Mouse (Mus musculus) left cerebral cortex, postnatal 25 days (tissue): ENCODE results near the gene Cacna2d2. TPM values are rescaled to one million over a fixed set of nuclear protein-coding genes. Genes with fewer than 3 reads are reported as not detected.
A peak's percentile ranks its signal among the peaks of the same experiment; 100 is the strongest.

Experiments used
- DNase-seq, 2 experiments: peaks; one replicate each; pipeline ENCODE4 v3.0.0; 2022; ENCODE audit warnings: low spot score in 2 of 2, mixed read lengths in 1 of 2
- intact Hi-C: fragments of 180-260 bp; cut with DNase I; formaldehyde crosslinking; loops from one replicate; pipeline ENCODE4 v1.15.1; 2025
- total RNA-seq, 2 experiments: library from RNA; stranded (reverse); gene quantifications; 2 replicates each; pipeline ENCODE4 v1.2.3; 2021

Cacna2d2 gene
- total RNA-seq, 2 experiments from 2014 or later = 25.4 to 40.2 TPM

- no peak for DNase-seq
- intact Hi-C loops = no loop called here
These were observed 52.0 kb downstream of the Cacna2d2 start for GRCm38 (mm10) chr9:107451400-107451799.

GRCm38 (mm10) chr9:107451891-107452521 lies 52.6 kb downstream of the Cacna2d2 start:
- DNase-seq = no peak

GRCm38 (mm10) chr9:107452552-107452951 lies 53.1 kb downstream of the Cacna2d2 start:
- intact Hi-C loops = no loop called here
- no peak for DNase-seq

More at GRCm38 (mm10) chr9:107451891-107452521, 52.6 kb downstream of the Cacna2d2 start:
- intact Hi-C loops = no loop called here

GRCm38 (mm10) chr9:107453151-107453550 lies 53.7 kb downstream of the Cacna2d2 start:
- intact Hi-C loops = no loop called here
- no peak for DNase-seq

GRCm38 (mm10) chr9:107456667-107457066 lies 57.3 kb downstream of the Cacna2d2 start:
- intact Hi-C loops = no loop called here
- DNase-seq = peak; percentile 84 to 92

GRCm38 (mm10) chr9:107462907-107463306 lies 63.5 kb downstream of the Cacna2d2 start:
- intact Hi-C loops = loop anchor here (2.0 kb wide), 1 partner anchor 96 kb away; no protein-coding TSS in a partner anchor
- DNase-seq = no peak

GRCm38 (mm10) chr9:107463509-107463908 lies 64.1 kb downstream of the Cacna2d2 start:
- peak; percentile 74 to 77 for DNase-seq
- intact Hi-C loops = loop anchor here (2.0 kb wide), 1 partner anchor 97 kb away; no protein-coding TSS in a partner anchor

- intact Hi-C loops = no loop called here
- DNase-seq = no peak
These were observed 64.7 kb downstream of the Cacna2d2 start for GRCm38 (mm10) chr9:107464130-107464529.

GRCm38 (mm10) chr9:107465657-107466056 lies 66.2 kb downstream of the Cacna2d2 start:
- intact Hi-C loops = no loop called here

GRCm38 (mm10) chr9:107469213-107469795 lies 69.9 kb downstream of the Cacna2d2 start:
- intact Hi-C loops = no loop called here
- no peak for DNase-seq

More at GRCm38 (mm10) chr9:107465657-107466056, 66.2 kb downstream of the Cacna2d2 start:
- no peak for DNase-seq

- intact Hi-C loops = no loop called here
- no peak for DNase-seq
These were observed 71.0 kb downstream of the Cacna2d2 start for GRCm38 (mm10) chr9:107470427-107470826.

GRCm38 (mm10) chr9:107474016-107474415 lies 74.6 kb downstream of the Cacna2d2 start:
- DNase-seq = no peak
- intact Hi-C loops = no loop called here

GRCm38 (mm10) chr9:107478979-107479378 lies 79.6 kb downstream of the Cacna2d2 start:
- intact Hi-C loops = no loop called here
- DNase-seq = no peak

- intact Hi-C loops = no loop called here
- no peak for DNase-seq
These were observed 80.2 kb downstream of the Cacna2d2 start for GRCm38 (mm10) chr9:107479593-107479992.

GRCm38 (mm10) chr9:107480477-107481069 lies 81.2 kb downstream of the Cacna2d2 start:
- intact Hi-C loops = no loop called here
- DNase-seq = no peak

GRCm38 (mm10) chr9:107481340-107481739 lies 81.9 kb downstream of the Cacna2d2 start:
- DNase-seq = no peak
- intact Hi-C loops = no loop called here

- intact Hi-C loops = no loop called here
- DNase-seq = no peak
These were observed 82.6 kb downstream of the Cacna2d2 start for GRCm38 (mm10) chr9:107482004-107482403.

- DNase-seq = no peak
- intact Hi-C loops = no loop called here
These were observed 83.4 kb downstream of the Cacna2d2 start for GRCm38 (mm10) chr9:107482770-107483169.

- intact Hi-C loops = no loop called here
These were observed 84.3 kb downstream of the Cacna2d2 start for GRCm38 (mm10) chr9:107483714-107484113.

GRCm38 (mm10) chr9:107484302-107484701 lies 84.9 kb downstream of the Cacna2d2 start:
- DNase-seq = peak; percentile 44 to 54
- intact Hi-C loops = no loop called here

More at GRCm38 (mm10) chr9:107483714-107484113, 84.3 kb downstream of the Cacna2d2 start:
- DNase-seq = no peak

GRCm38 (mm10) chr9:107484766-107485165 lies 85.4 kb downstream of the Cacna2d2 start:
- intact Hi-C loops = no loop called here
- DNase-seq = no peak
